Mouse (Mus musculus) C2C12 (cell line): ENCODE results near the gene Phlpp1.

Experiments
- CEBPB ChIP-seq: IDR thresholded peaks from one replicate; pipeline ENCODE4 v1.6.1; 2011; ENCODE audit warnings: low read depth, mild to moderate bottlenecking, control low read depth, moderate library complexity
- CTCF ChIP-seq: IDR thresholded peaks from one replicate; pipeline ENCODE4 v1.5.1; 2011; ENCODE audit not compliant: control insufficient read depth, insufficient read depth, insufficient read length
- FOSL1 ChIP-seq: IDR thresholded peaks from one replicate; pipeline ENCODE4 v1.8.0; 2011; ENCODE audit warnings: mild to moderate bottlenecking, low read length; ENCODE audit not compliant: poor library complexity, insufficient read depth, severe bottlenecking

DNA sequence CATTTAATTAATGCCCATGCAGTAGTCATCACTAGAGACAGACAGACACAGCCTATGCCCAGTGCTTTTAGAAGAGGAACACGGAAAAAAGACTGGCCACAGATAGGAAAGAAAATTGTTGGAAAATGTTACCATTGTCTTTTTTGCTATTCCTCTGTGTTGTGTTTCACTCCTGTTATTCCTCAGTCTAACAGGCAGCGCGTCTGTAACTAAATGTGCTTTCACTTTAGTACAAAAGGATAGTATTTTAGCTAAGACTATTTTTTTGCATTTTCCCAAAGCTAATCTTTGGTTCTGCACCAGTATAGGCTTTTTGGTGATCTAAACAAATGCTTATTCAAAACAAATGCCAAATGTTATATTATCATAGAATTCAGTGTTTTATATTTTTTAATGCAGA, 177.6 kb downstream of the Phlpp1 start:
- TF ChIP-seq CTCF (no peak), FOSL1 (no peak), CEBPB (no peak)
